ENCODE assay signal across 19 mouse cellular contexts in the genomic region with DNA sequence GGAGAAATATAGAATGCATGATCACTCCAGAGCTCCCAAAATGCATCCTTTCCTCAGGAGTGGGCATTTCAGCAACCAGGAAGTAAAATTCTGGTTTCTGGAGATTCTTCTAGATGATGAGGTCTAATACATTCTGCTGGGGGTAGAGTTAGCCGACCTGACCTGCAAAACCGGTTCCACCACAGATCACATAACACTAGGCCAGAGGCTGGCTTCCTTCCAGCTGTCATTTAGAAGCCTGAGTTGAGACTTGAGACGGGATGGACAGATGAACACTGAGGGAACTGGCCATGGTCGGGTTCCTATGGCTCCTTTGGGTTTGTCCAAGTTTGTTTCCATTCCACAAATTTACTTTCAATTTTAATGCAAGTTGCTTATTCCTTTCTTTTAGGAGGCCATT.
DNase-seq lines count a peak whose midpoint lies in the region; ATAC-seq and TF ChIP-seq lines count a peak whose summit lies in the region.
"Had no signal": no experiment of that assay in that cellular context is flagged by ENCODE, and none has a peak within 500 bp of the region (broad histone marks: within the 10 kb centered on the region; RNA-seq: fewer than 3 reads in every experiment).

No protein-coding gene starts in this region.

- no peak overlapping the region for H3K9ac ChIP-seq in intestine, embryonic 16.5 days (ENCODE audit: low read depth, low read length)
- H3K9ac ChIP-seq in midbrain, embryonic 16.5 days (ENCODE audit: low read depth, low read length), result no peak overlapping the region
- no peak overlapping the region for H3K9ac ChIP-seq in forebrain, embryonic 13.5 days
- H3K9ac ChIP-seq: forebrain, embryonic 15.5 days; heart, embryonic 12.5 days; liver, embryonic 12.5 days; neural tube, embryonic 12.5 days; stomach, embryonic 15.5 days had no signal

- peak overlapping the region; percentile 61 for H3K27ac ChIP-seq in left cerebral cortex, adult 2 months
- H3K27ac ChIP-seq in intestine, embryonic 16.5 days (ENCODE audit: low read length), result no peak overlapping the region
- no peak overlapping the region for H3K27ac ChIP-seq in gastrocnemius, adult 2 months
- H3K27ac ChIP-seq in midbrain, embryonic 16.5 days (ENCODE audit: low read length), result no peak overlapping the region
- H3K27ac ChIP-seq in forebrain, embryonic 13.5 days, result no peak overlapping the region
- H3K27ac ChIP-seq: forebrain, embryonic 15.5 days; hindbrain, embryonic 10.5 days; liver, embryonic 12.5 days; neural tube, embryonic 12.5 days; stomach, embryonic 15.5 days had no signal

- no peak overlapping the region for H3K4me2 ChIP-seq in intestine, embryonic 16.5 days (ENCODE audit: low read depth, low read length)
- no peak overlapping the region for H3K4me2 ChIP-seq in midbrain, embryonic 16.5 days (ENCODE audit: low read length)
- H3K4me2 ChIP-seq in forebrain, embryonic 13.5 days, result no peak overlapping the region
- H3K4me2 ChIP-seq: forebrain, embryonic 15.5 days; heart, embryonic 12.5 days; liver, embryonic 12.5 days; neural tube, embryonic 12.5 days; stomach, embryonic 15.5 days had no signal

- intact Hi-C loops in left cerebral cortex, adult 2 months (cut with DNase I), result loop anchor here (2.0 kb wide), 1 partner anchor 63 kb away; a partner anchor contains a TSS
- intact Hi-C loops in left cerebral cortex, postnatal 36 days (cut with DNase I), result no loop called here
- intact Hi-C loops in gastrocnemius, adult 2 months (cut with DNase I), result no loop called here

- DNase-seq in left cerebral cortex, adult 2 months (ENCODE audit: extremely low spot score in 1 of 2, low spot score in 2 of 2), result no peak
- DNase-seq in left cerebral cortex, postnatal 36 days (ENCODE audit: low spot score in 2 of 2), result no peak
- DNase-seq in kidney, postnatal 25 days, result peak; percentile 59 to 69
- DNase-seq in lung, postnatal 14 days, result peak; percentile 13
- DNase-seq in gastrocnemius, adult 2 months, result no peak
- DNase-seq: adrenal gland, postnatal 14 days; B cell, adult 2 months; cerebellum, postnatal 10 days; gastrocnemius, postnatal 14 days; thymus, postnatal 36 days had no signal

- H3K9me3 ChIP-seq in intestine, embryonic 16.5 days (ENCODE audit: control insufficient read depth, low read length), result no peaks in the 10 kb centered on the region
- no peaks in the 10 kb centered on the region for H3K9me3 ChIP-seq in midbrain, embryonic 16.5 days (replicated peaks; ENCODE audit: control insufficient read depth, low read length, poor library complexity, severe bottlenecking)
- H3K9me3 ChIP-seq in forebrain, embryonic 13.5 days (replicated peaks), result no peaks in the 10 kb centered on the region
- H3K9me3 ChIP-seq: forebrain, embryonic 15.5 days; heart, embryonic 12.5 days; hindbrain, embryonic 10.5 days; liver, embryonic 12.5 days; neural tube, embryonic 12.5 days; stomach, embryonic 15.5 days had no signal

- no peak overlapping the region for H3K4me3 ChIP-seq in left cerebral cortex, adult 2 months
- H3K4me3 ChIP-seq in intestine, embryonic 16.5 days (ENCODE audit: low read length), result no peak overlapping the region
- no peak overlapping the region for H3K4me3 ChIP-seq in gastrocnemius, adult 2 months
- no peak overlapping the region for H3K4me3 ChIP-seq in midbrain, embryonic 16.5 days (ENCODE audit: low read depth, low read length)
- H3K4me3 ChIP-seq in forebrain, embryonic 13.5 days, result no peak overlapping the region
- H3K4me3 ChIP-seq: forebrain, embryonic 15.5 days; heart, embryonic 12.5 days; hindbrain, embryonic 10.5 days; liver, embryonic 12.5 days; neural tube, embryonic 12.5 days; stomach, embryonic 15.5 days had no signal

- H3K36me3 ChIP-seq in intestine, embryonic 16.5 days (ENCODE audit: control insufficient read depth, insufficient read depth, low read length), result no peaks in the 10 kb centered on the region
- no peaks in the 10 kb centered on the region for H3K36me3 ChIP-seq in midbrain, embryonic 16.5 days (ENCODE audit: control insufficient read depth, insufficient read depth, low read length)
- no peaks in the 10 kb centered on the region for H3K36me3 ChIP-seq in forebrain, embryonic 13.5 days (ENCODE audit: poor library complexity, severe bottlenecking)
- H3K36me3 ChIP-seq: forebrain, embryonic 15.5 days; heart, embryonic 12.5 days; hindbrain, embryonic 10.5 days; liver, embryonic 12.5 days; neural tube, embryonic 12.5 days; stomach, embryonic 15.5 days had no signal

- ATAC-seq in intestine, embryonic 16.5 days, result 0 out of 2 replicates have a peak, but pooled peaks have one; percentile 48
- no peak for ATAC-seq in midbrain, embryonic 16.5 days
- no peak for ATAC-seq in forebrain, embryonic 13.5 days
- ATAC-seq: forebrain, embryonic 15.5 days; liver, embryonic 12.5 days had no signal

- H3K4me1 ChIP-seq in intestine, embryonic 16.5 days (ENCODE audit: control insufficient read depth, insufficient read depth, low read length), result no peaks in the 10 kb centered on the region
- H3K4me1 ChIP-seq in midbrain, embryonic 16.5 days (ENCODE audit: control insufficient read depth, insufficient read depth, low read length), result no peaks in the 10 kb centered on the region
- no peaks in the 10 kb centered on the region for H3K4me1 ChIP-seq in forebrain, embryonic 13.5 days
- H3K4me1 ChIP-seq: forebrain, embryonic 15.5 days; heart, embryonic 12.5 days; hindbrain, embryonic 10.5 days; liver, embryonic 12.5 days; neural tube, embryonic 12.5 days; stomach, embryonic 15.5 days had no signal

- no peaks in the 10 kb centered on the region for H3K27me3 ChIP-seq in intestine, embryonic 16.5 days (replicated peaks; ENCODE audit: control insufficient read depth, insufficient read depth, low read length)
- H3K27me3 ChIP-seq in midbrain, embryonic 16.5 days (ENCODE audit: control insufficient read depth, insufficient read depth, low read depth, low read length), result no peaks in the 10 kb centered on the region
- no peaks in the 10 kb centered on the region for H3K27me3 ChIP-seq in forebrain, embryonic 13.5 days
- H3K27me3 ChIP-seq: forebrain, embryonic 15.5 days; heart, embryonic 12.5 days; liver, embryonic 12.5 days; neural tube, embryonic 12.5 days; stomach, embryonic 15.5 days had no signal

- 38% methylated on average over 4 of the region's 4 CpGs for WGBS in intestine, embryonic 16.5 days
- WGBS in midbrain, embryonic 16.5 days, result 70% methylated on average over 4 of the region's 4 CpGs
- 65% methylated on average over 4 of the region's 4 CpGs for WGBS in forebrain, embryonic 13.5 days

- no peak for TF ChIP-seq CTCF in left cerebral cortex, adult 2 months (IDR thresholded peaks at IDR 0.05)
- no peak for TF ChIP-seq CTCF in gastrocnemius, adult 2 months (IDR thresholded peaks at IDR 0.05)

Comparison
In these comparisons a context has a peak if more than half of its experiments do, and no peak if none do; other contexts are left out.
1. DNase-seq: peak in kidney, postnatal 25 days (2 of 2) and lung, postnatal 14 days (single experiment); none in left cerebral cortex, adult 2 months (0 of 2), left cerebral cortex, postnatal 36 days (0 of 2) and gastrocnemius, adult 2 months (single experiment).